Mouse (Mus musculus): ENCODE results near the gene Pfkm.

DNA sequence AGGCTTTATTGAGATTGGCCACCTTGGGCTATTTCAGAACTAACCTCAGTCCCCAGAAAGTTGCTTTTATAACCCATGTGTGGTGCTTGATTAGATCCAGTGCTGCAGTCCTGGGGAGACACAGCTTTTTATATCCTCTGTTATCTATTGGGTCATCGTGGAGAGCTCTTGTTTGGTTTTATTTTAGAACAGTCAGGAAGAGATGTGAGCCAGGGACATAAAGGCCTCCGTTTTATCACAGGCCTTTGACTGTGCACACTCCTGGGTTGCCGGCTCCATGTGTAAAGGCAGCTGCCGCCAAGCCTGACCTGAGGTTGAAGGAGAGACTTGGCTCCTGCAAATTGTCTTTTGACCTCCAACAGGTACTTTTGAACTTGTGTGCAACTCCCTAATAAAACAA lies 70.2 kb downstream of the Pfkm start:
- TF ChIP-seq POLR2A (IDR thresholded peaks at IDR 0.05; ENCODE audit: insufficient read length, low read depth) (no peak), MYOD1 (IDR thresholded peaks at IDR 0.05; ENCODE audit: control insufficient read depth in 1 of 3, insufficient read length in 2 of 3, low read depth in 2 of 3) (no peak), POLR2AphosphoS2 (IDR thresholded peaks at IDR 0.05; ENCODE audit: insufficient read length, low read depth) (no peak), E2F4 (IDR thresholded peaks at IDR 0.05; ENCODE audit: insufficient read depth) (no peak), MYOG (IDR thresholded peaks at IDR 0.05; ENCODE audit: control insufficient read depth in 1 of 3, insufficient read depth in 1 of 3, insufficient read length in 2 of 3, low read depth in 2 of 3) (no peak), TCF12 (IDR thresholded peaks at IDR 0.05; ENCODE audit: insufficient read depth, poor library complexity, severe bottlenecking) (no peak), MAX (IDR thresholded peaks at IDR 0.05; ENCODE audit: low read depth) (no peak), USF1 (IDR thresholded peaks at IDR 0.05; ENCODE audit: low read depth) (no peak), CEBPB (IDR thresholded peaks at IDR 0.05; ENCODE audit: insufficient read depth, poor library complexity, severe bottlenecking) (no peak), SRF (IDR thresholded peaks at IDR 0.05; ENCODE audit: control insufficient read depth, insufficient read length, low read depth) (no peak)

Measured in myocyte (in vitro differentiated cells).